Comparison of ENCODE assay signal across 17 mouse cellular contexts in genomic region chr4:62729941-62730340, GRCm38 (mm10).
DNase-seq lines count a peak whose midpoint lies in the region; ATAC-seq and TF ChIP-seq lines count a peak whose summit lies in the region.
"Had no signal": no experiment of that assay in that cellular context is flagged by ENCODE, and none has a peak within 500 bp of the region (broad histone marks: within the 10 kb centered on the region; RNA-seq: fewer than 3 reads in every experiment).

No protein-coding gene starts in this region.

- no peak overlapping the region for H3K9ac ChIP-seq in heart, embryonic 11.5 days (ENCODE audit: low read depth, low read length)
- no peak overlapping the region for H3K9ac ChIP-seq in hindbrain, postnatal 0 days (replicated peaks; ENCODE audit: low read length)
- H3K9ac ChIP-seq: heart, embryonic 13.5 days; hindbrain, embryonic 12.5 days; limb, embryonic 12.5 days; liver, embryonic 15.5 days; neural tube, embryonic 15.5 days; stomach, embryonic 15.5 days had no signal

- no peak for DNase-seq in heart, adult 8-10 months (ENCODE audit: low spot score)
- no peak for DNase-seq in embryonic facial prominence, embryonic 10.5 days (ENCODE audit: low spot score)
- no peak for DNase-seq in hindbrain, postnatal 0 days (ENCODE audit: low spot score)
- no peak for DNase-seq in embryo, embryonic 10 days (ENCODE audit: low spot score)
- DNase-seq: cerebellum, adult 9-11 months; kidney, adult 8-10 months; kidney, postnatal 14 days had no signal

- H3K27me3 ChIP-seq in heart, embryonic 11.5 days (ENCODE audit: control insufficient read depth, insufficient read depth, low read length) = no peaks in the 10 kb centered on the region
- no peaks in the 10 kb centered on the region for H3K27me3 ChIP-seq in embryonic facial prominence, embryonic 10.5 days (replicated peaks; ENCODE audit: low read depth, poor library complexity, severe bottlenecking)
- H3K27me3 ChIP-seq in hindbrain, postnatal 0 days (ENCODE audit: insufficient read depth, low read length) = no peaks in the 10 kb centered on the region
- H3K27me3 ChIP-seq: heart, embryonic 13.5 days; hindbrain, embryonic 12.5 days; limb, embryonic 12.5 days; liver, embryonic 15.5 days; neural tube, embryonic 15.5 days; stomach, embryonic 15.5 days had no signal

- ATAC-seq in heart, embryonic 11.5 days (replicated peaks; ENCODE audit: insufficient number of reproducible peaks, low FRiP score, low TSS enrichment) = no peak
- ATAC-seq in hindbrain, postnatal 0 days = no peak
- ATAC-seq: midbrain, embryonic 16.5 days had no signal

- H3K4me3 ChIP-seq in heart, embryonic 11.5 days (ENCODE audit: low read depth, low read length) = no peak overlapping the region
- peak overlapping the region; percentile 14; the same call in 1 of the 2 replicates for H3K4me3 ChIP-seq in bone marrow macrophage, adult 2 months (ENCODE audit: insufficient read depth, low read length)
- H3K4me3 ChIP-seq in embryonic facial prominence, embryonic 10.5 days = no peak overlapping the region
- H3K4me3 ChIP-seq in macrophage (ENCODE audit: inconsistent target) = no peak overlapping the region
- H3K4me3 ChIP-seq in hindbrain, postnatal 0 days (ENCODE audit: low read length) = no peak overlapping the region
- H3K4me3 ChIP-seq: heart, embryonic 13.5 days; hindbrain, embryonic 12.5 days; limb, embryonic 12.5 days; liver, embryonic 15.5 days; neural tube, embryonic 15.5 days; stomach, embryonic 15.5 days had no signal

- H3K36me3 ChIP-seq in heart, embryonic 11.5 days (ENCODE audit: control insufficient read depth, insufficient read depth, low read length) = no peaks in the 10 kb centered on the region
- no peaks in the 10 kb centered on the region for H3K36me3 ChIP-seq in embryonic facial prominence, embryonic 10.5 days (replicated peaks)
- no peaks in the 10 kb centered on the region for H3K36me3 ChIP-seq in macrophage (ENCODE audit: inconsistent target)
- no peaks in the 10 kb centered on the region for H3K36me3 ChIP-seq in hindbrain, postnatal 0 days (ENCODE audit: insufficient read depth, low read length)
- H3K36me3 ChIP-seq: heart, embryonic 13.5 days; hindbrain, embryonic 12.5 days; limb, embryonic 12.5 days; liver, embryonic 15.5 days; neural tube, embryonic 15.5 days; stomach, embryonic 15.5 days had no signal

- H3K4me2 ChIP-seq in heart, embryonic 11.5 days = no peak overlapping the region
- no peak overlapping the region for H3K4me2 ChIP-seq in hindbrain, postnatal 0 days (ENCODE audit: low read depth, low read length)
- H3K4me2 ChIP-seq: heart, embryonic 13.5 days; hindbrain, embryonic 12.5 days; limb, embryonic 12.5 days; liver, embryonic 15.5 days; neural tube, embryonic 15.5 days; stomach, embryonic 15.5 days had no signal

- no peak for TF ChIP-seq CTCF in bone marrow macrophage, adult 2 months (IDR thresholded peaks at IDR 0.05; ENCODE audit: low read depth, low read length)
- no peak for TF ChIP-seq CTCF in hindbrain, postnatal 0 days (IDR thresholded peaks at IDR 0.05; ENCODE audit: low read depth)

- peaks cover 45% of the 10 kb centered on the region for H3K4me1 ChIP-seq in heart, embryonic 11.5 days (ENCODE audit: control insufficient read depth, insufficient read depth, low read length)
- H3K4me1 ChIP-seq in bone marrow macrophage, adult 2 months (ENCODE audit: control insufficient read depth, insufficient read depth, low read length) = peaks cover 53% of the 10 kb centered on the region
- peaks cover 57% of the 10 kb centered on the region for H3K4me1 ChIP-seq in embryonic facial prominence, embryonic 10.5 days
- no peaks in the 10 kb centered on the region for H3K4me1 ChIP-seq in hindbrain, postnatal 0 days (ENCODE audit: insufficient read depth, low read length)

- H3K27ac ChIP-seq in heart, embryonic 11.5 days (ENCODE audit: low read depth, low read length) = 0 out of 2 replicates have a peak overlapping the region, but pooled peaks have one; percentile 10
- H3K27ac ChIP-seq in bone marrow macrophage, adult 2 months (ENCODE audit: insufficient read depth, low read depth, low read length) = peak overlapping the region; percentile 97
- H3K27ac ChIP-seq in embryonic facial prominence, embryonic 10.5 days (replicated peaks) = 0 out of 2 replicates have a peak overlapping the region, but pooled peaks have one; percentile 1
- H3K27ac ChIP-seq in macrophage = peak overlapping the region; percentile 86
- H3K27ac ChIP-seq in hindbrain, postnatal 0 days = no peak overlapping the region
- H3K27ac ChIP-seq: heart, embryonic 13.5 days; hindbrain, embryonic 12.5 days; limb, embryonic 12.5 days; liver, embryonic 15.5 days; neural tube, embryonic 15.5 days had no signal

- WGBS in heart, embryonic 11.5 days (ENCODE audit: insufficient replicate concordance) = 75% methylated on average over 5 of the region's 5 CpGs
- WGBS in embryonic facial prominence, embryonic 10.5 days = 79% methylated on average over 5 of the region's 5 CpGs
- WGBS in macrophage (ENCODE audit: missing documents) = 40% methylated on average over 5 of the region's 5 CpGs
- WGBS in hindbrain, postnatal 0 days = 79% methylated on average over 5 of the region's 5 CpGs

- no peak for TF ChIP-seq POLR2A in bone marrow macrophage, adult 2 months (IDR thresholded peaks at IDR 0.05; ENCODE audit: borderline replicate concordance, low read depth, low read length)

- H3K79me2 ChIP-seq in macrophage (ENCODE audit: inconsistent target) = no peaks in the 10 kb centered on the region

- peaks cover 4% of the 10 kb centered on the region; the same call in 1 of the 2 replicates for H3K9me3 ChIP-seq in heart, embryonic 11.5 days (replicated peaks; ENCODE audit: control insufficient read depth, low read length)
- 0 out of 2 replicates have a peak, but pooled peaks cover 5% of the 10 kb centered on the region for H3K9me3 ChIP-seq in embryonic facial prominence, embryonic 10.5 days
- H3K9me3 ChIP-seq in hindbrain, postnatal 0 days (ENCODE audit: low read length) = no peaks in the 10 kb centered on the region
- H3K9me3 ChIP-seq: hindbrain, embryonic 12.5 days; liver, embryonic 15.5 days; stomach, embryonic 15.5 days had no signal
